ENCODE assay signal across 9 mouse cellular contexts in the genomic region with DNA sequence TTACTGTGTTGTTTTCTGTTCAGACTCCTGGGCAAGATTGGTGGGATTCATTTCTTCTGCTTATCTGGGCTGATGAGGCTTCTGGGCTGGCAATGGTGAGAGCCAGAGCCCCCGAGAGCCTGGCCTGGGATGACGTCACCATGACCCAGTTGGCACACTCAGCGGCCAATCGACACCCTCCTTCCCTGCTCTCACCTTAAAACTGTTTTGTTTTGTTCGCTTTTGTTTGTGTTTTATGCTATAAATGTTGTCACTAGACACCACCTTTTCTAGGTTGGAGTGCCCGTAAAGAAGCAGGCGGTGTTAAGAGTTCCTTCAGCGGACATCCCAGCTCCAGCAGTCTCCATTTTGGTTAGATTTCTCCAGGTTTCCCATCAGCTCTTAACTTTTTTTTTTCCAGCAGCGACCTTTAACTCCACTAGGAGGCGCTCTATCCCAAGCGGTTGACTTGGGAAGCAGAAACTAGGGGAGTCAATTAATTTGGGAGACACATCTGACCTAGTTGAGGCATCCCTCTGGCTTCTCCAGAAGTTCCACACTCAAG. TPM values are rescaled to one million over a fixed set of nuclear protein-coding genes. Genes with fewer than 3 reads are reported as not detected.
DNase-seq lines count a peak whose midpoint lies in the region; ATAC-seq and TF ChIP-seq lines count a peak whose summit lies in the region.
"Had no signal": no experiment of that assay in that cellular context is flagged by ENCODE, and none has a peak within 500 bp of the region (broad histone marks: within the 10 kb centered on the region; RNA-seq: fewer than 3 reads in every experiment).

No protein-coding gene starts in this region.

- ATAC-seq in intestine, postnatal 0 days: no peak
- ATAC-seq in liver, embryonic 13.5 days (ENCODE audit: low read depth): no peak
- no peak for ATAC-seq in activated CD4-positive, CD25-positive, alpha-beta regulatory T cell, adult 4 months

- TF ChIP-seq CTCF in intestine, postnatal 0 days (IDR thresholded peaks at IDR 0.05; ENCODE audit: low read depth): peak; percentile 89

- H3K9me3 ChIP-seq in intestine, postnatal 0 days (ENCODE audit: control insufficient read depth): no peaks in the 10 kb centered on the region
- no peaks in the 10 kb centered on the region for H3K9me3 ChIP-seq in liver, embryonic 13.5 days (replicated peaks)

- WGBS in intestine, postnatal 0 days: 11% methylated on average over 11 of the region's 11 CpGs
- WGBS in liver, embryonic 13.5 days (ENCODE audit: insufficient replicate concordance): 6% methylated on average over 11 of the region's 11 CpGs

- H3K4me1 ChIP-seq in intestine, postnatal 0 days (replicated peaks; ENCODE audit: control insufficient read depth, insufficient read depth, low read length): no peaks in the 10 kb centered on the region
- H3K4me1 ChIP-seq in liver, embryonic 13.5 days (replicated peaks): peaks cover 28% of the 10 kb centered on the region

- H3K9ac ChIP-seq in intestine, postnatal 0 days (ENCODE audit: low read depth, low read length): no peak overlapping the region
- 0 out of 2 replicates have a peak overlapping the region, but pooled peaks have one; percentile 29 for H3K9ac ChIP-seq in liver, embryonic 13.5 days

- no peaks in the 10 kb centered on the region for H3K27me3 ChIP-seq in intestine, postnatal 0 days (replicated peaks; ENCODE audit: control insufficient read depth, insufficient read depth, low read length)
- no peaks in the 10 kb centered on the region for H3K27me3 ChIP-seq in liver, embryonic 13.5 days

- no peaks in the 10 kb centered on the region for H3K36me3 ChIP-seq in intestine, postnatal 0 days (ENCODE audit: control insufficient read depth, insufficient read depth)
- H3K36me3 ChIP-seq in liver, embryonic 13.5 days: no peaks in the 10 kb centered on the region

- peak; percentile 45 for DNase-seq in urinary bladder, postnatal 25 days (ENCODE audit: low spot score)
- no peak for DNase-seq in urinary bladder, postnatal 4 days (ENCODE audit: low spot score in 2 of 2)
- peak; percentile 68 to 72 for DNase-seq in cerebellum, postnatal 36 days
- peak; percentile 97 for DNase-seq in heart, adult 11 months
- DNase-seq in liver, embryonic 13.5 days: no peak
- DNase-seq in natural killer cell, adult 2 months (ENCODE audit: low spot score in 2 of 2): peak; percentile 65

- H3K4me2 ChIP-seq in intestine, postnatal 0 days (replicated peaks; ENCODE audit: low read depth): peak overlapping the region; percentile 55
- peak overlapping the region; percentile 54 for H3K4me2 ChIP-seq in liver, embryonic 13.5 days

- H3K4me3 ChIP-seq in intestine, postnatal 0 days (ENCODE audit: low read depth, low read length): peak overlapping the region; percentile 12; the same call in 1 of the 2 replicates
- H3K4me3 ChIP-seq in liver, embryonic 13.5 days (replicated peaks): peak overlapping the region; percentile 35
- H3K4me3 ChIP-seq: erythroblast, embryonic 14.5 days had no signal

- H3K27ac ChIP-seq in intestine, postnatal 0 days (ENCODE audit: low read depth, low read length): no peak overlapping the region
- H3K27ac ChIP-seq in liver, embryonic 13.5 days: no peak overlapping the region

RNA-seq across cellular contexts. Expression of a gene that starts 11.9 kb away (rescaled TPM):
- polyA plus RNA-seq in intestine, postnatal 0 days (2015; fragmentation: Nextera tagmentation; extraction: Ambion mirVana): 1.8 and 2.0 TPM in 2 replicates
- 0.83 and 1.1 TPM in 2 replicates for polyA plus RNA-seq in liver, embryonic 13.5 days (2015; fragmentation: Nextera tagmentation; extraction: Ambion mirVana)
- polyA plus RNA-seq in activated CD4-positive, CD25-positive, alpha-beta regulatory T cell, adult 4 months (2017; shearing (Covaris generic)): under 1 TPM in 1 of 2 experiments, not detected in 1; 0.33 TPM

RNA-seq across cellular contexts. Expression of a gene that starts 45.4 kb away (rescaled TPM):
- 67.7 and 75.5 TPM in 2 replicates for polyA plus RNA-seq in intestine, postnatal 0 days (2015; fragmentation: Nextera tagmentation; extraction: Ambion mirVana)
- 0.35 and 0.48 TPM in 2 replicates for polyA plus RNA-seq in liver, embryonic 13.5 days (2015; fragmentation: Nextera tagmentation; extraction: Ambion mirVana)
- 100 to 1,000 TPM in 1 of 2 experiments, 10 to 100 TPM in 1; 98.0 to 106 TPM for polyA plus RNA-seq in activated CD4-positive, CD25-positive, alpha-beta regulatory T cell, adult 4 months (2017; shearing (Covaris generic))
- polyA plus RNA-seq: erythroblast, embryonic 14.5 days had no signal

Comparison
In these comparisons a context has a peak if more than half of its experiments do, and no peak if none do; other contexts are left out.
1. DNase-seq: peak in urinary bladder, postnatal 25 days (single experiment), cerebellum, postnatal 36 days (2 of 2), heart, adult 11 months (single experiment) and natural killer cell, adult 2 months (2 of 2); none in urinary bladder, postnatal 4 days (0 of 2) and liver, embryonic 13.5 days (single experiment).
2. RNA of a gene that starts 45.4 kb away (polyA plus RNA-seq): 98.0 to 106 TPM in activated CD4-positive, CD25-positive, alpha-beta regulatory T cell, adult 4 months and 67.7 to 75.5 TPM in intestine, postnatal 0 days; 0.35 to 0.48 TPM in liver, embryonic 13.5 days; every median in the first group is over 10 times any median in the second.